Mouse (Mus musculus) MEL-GATA-1-ER (cell line): ENCODE measurements at regions not wholly inside any gene's neighbourhood (a gene's known extent, or its start where the extent isn't known, plus 50 kb on each side); places are given as distances from the start of the nearest gene placed in this dataset.
"Not testable (repeated sequence)": the region's sequence is repeated elsewhere in the genome, so short reads cannot be mapped to it uniquely, and the experiment has no call there.

Source experiments
- DNase-seq: peaks from one replicate; pipeline ENCODE4 v3.0.0-alpha.2; 2012; ENCODE audit warnings: low read depth; ENCODE audit errors: extremely low read depth

DNA sequence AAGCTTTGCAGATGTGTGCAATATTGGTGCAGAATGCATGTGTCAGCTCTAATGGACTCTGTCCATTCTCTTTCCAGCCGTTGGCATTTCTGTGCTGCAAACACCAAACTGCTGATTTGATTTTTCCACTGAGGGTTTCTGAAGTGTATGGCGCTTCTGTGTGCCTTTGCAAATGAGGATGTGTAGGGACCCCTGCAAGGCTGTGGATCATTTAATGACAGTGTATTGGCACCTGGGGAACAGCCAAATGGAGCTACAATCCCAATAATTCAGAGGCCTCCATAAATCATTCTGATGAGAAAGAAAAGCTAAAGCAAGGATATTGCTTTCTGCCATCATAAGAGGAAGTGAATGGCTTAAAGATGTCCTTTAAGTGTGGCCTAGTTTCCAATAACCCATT lies 305.9 kb upstream of the Pkdcc start:
- DNase-seq, result no peak

DNA sequence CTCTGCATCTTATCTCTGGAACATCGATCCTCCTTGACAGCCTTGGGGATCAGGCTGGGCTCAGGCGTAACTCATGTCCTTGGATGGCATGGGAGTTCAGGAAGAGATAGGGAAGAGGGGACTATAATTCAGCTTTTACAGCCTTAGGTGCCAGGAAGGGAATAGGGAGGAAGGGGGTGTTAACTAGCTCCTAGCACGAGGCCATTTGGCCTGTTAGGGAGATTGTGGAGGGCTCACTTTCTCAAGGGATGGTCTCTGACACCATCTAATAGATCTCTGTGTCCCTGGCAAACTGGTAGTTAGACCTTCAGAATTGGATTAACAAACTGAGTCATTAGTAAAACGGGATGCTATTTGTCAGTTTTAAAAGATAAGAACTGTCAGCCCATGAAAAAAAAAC lies 292.1 kb upstream of the Pkdcc start:
- not testable (repeated sequence) for DNase-seq

DNA sequence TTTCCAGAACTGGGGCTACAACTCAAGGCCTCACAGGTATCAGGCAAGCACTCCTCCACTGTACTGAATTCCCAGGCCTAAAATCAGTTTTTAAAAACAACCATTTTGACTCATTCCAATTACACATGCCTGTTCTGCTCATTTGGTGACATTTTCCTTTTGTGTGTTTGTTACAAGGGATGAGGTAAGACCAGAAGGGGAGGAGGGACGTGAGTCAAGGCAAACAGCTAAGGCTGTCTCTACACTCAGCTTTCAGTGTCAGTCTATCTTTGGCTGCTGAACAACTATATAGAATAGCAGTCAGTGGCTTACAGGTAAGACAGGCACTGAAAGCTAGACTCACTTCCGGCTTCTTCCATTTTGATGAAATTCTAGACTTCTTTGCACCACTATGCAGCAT lies 289.3 kb upstream of the Pkdcc start:
- DNase-seq, result no peak

DNA sequence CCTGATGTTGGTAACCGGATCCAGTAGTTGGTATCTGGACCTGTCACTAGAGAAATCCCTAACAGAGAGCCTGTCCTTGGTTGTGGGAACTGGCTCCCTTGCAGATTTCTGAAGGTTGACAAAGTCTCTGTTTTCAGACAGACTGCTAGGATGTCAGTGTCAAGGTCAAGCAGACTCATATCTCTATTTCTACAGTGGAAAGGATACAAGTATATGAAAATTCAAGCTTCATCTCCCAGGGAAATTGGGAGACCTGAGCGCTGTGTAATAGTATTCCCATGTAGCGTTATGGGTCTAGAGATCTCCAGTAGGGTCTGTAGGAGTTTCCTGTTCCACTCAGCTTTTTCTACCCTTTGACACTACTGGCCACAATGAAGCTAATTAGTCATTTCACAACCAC lies 287.4 kb upstream of the Pkdcc start:
- DNase-seq, result no peak

DNA sequence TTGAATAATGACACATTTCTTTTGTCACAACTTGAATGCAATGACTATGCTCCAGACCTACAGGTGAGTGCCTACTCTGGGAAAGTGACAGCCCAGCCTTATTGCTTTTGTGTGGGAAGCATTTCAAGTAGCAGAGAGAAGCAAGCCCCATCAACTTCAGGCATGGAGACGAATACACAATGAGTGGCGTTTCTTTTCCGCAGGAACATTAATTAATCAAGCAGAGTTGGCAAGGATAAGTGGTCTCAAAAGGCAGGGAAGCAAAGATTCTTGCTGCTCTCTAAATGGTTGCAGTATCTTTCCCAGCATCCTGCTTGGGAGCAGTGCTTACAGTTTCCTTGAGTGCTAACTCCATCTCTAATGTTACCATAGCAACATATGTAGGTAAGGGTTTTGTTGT lies 285.6 kb upstream of the Pkdcc start:
- DNase-seq, result no peak

DNA sequence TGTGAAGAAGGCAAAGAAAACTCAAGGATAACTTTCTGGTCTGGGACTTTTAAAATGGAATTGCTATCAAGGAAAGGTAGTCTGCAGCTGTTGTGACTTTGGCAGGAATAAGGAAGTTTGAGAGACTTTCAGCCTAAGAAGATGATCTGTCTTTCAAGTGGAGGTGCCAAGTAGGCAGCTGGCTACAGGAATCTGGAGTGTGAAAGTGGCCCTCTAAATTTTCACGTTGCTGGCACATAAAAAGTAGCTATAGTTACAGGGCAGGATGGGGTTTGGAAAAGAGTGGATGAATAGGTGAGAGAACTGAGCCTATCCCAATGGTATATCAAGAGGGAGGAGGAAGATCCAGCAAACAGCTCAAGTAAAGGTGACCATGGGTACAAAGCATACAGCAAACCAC lies 284.4 kb upstream of the Pkdcc start:
- no peak for DNase-seq

DNA sequence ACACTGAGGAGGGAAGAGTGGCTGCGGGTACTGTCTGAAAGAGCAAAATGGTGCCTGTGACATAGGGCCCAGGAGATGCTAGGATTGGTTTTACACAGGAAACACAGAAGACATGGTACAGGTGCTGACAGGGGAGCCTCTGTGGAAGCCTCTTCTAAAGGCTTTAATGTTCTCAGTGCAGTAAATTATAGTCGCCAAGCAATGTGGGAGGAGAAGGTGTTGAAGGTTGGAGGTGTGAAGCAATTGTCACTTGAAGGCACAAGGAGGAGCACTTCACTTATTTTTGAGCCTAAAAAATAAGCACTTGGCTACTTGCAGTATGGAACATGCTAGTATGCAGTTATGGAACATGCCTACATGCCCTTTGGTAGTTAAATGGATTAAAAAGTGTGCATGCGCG lies 283.6 kb upstream of the Pkdcc start:
- no peak for DNase-seq

DNA sequence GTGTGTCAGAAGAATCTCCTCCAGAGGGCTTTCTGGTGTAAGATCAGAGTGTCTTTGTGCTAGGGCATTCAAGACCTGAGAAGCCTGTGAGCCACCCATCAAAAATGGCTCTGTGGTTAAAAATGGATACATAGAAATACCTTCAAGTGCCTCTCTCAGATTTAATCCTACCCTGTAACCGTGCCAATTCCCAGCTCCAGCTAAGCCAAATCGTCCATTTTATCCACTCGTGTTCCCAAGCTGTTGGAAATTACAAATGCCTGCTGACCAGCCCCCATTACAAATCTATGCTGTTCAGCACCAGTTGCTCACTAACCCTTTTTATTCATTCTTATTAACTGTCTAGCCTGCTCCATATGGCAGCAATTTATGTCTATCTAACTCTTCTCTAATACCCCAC lies 278.3 kb upstream of the Pkdcc start:
- DNase-seq, result no peak

DNA sequence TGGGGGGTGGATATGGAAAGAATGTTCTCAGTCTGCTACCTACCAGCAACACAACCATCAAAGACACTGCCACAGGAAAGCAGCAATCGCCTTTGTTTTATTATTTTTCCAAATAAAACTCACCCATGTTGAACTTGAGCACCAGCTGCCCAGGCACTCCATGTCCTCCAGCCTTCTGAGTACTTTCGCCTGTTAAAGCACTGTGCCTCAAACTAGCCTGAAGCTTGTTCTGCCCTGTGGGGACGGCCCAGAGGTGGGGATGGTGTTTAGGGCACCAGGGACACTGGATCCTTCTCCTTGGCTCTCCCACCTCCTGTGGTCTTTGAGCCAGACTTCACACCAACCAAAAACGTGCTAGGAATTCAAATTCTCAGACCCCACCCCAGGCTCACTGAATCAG lies 269.0 kb upstream of the Pkdcc start:
- DNase-seq, result no peak

DNA sequence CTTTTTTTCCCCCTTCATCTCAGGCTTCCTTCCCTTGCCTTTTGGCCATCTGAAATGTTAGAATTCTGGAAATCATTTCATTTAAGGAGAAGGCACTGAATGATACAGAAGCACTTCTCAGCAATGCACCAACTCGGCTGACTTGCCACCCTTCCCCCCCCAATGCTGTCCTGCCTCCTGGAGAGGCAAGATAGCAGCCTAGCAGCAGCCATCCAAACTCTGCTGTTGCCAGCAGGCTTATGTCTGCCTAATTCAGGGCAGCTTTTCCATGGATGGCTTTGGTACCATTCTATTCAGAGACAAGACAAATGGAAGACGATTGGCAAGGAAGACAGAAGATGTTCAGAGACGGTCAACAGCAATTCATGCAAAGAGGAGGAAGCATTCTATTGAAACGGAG lies 265.3 kb upstream of the Pkdcc start:
- no peak for DNase-seq

DNA sequence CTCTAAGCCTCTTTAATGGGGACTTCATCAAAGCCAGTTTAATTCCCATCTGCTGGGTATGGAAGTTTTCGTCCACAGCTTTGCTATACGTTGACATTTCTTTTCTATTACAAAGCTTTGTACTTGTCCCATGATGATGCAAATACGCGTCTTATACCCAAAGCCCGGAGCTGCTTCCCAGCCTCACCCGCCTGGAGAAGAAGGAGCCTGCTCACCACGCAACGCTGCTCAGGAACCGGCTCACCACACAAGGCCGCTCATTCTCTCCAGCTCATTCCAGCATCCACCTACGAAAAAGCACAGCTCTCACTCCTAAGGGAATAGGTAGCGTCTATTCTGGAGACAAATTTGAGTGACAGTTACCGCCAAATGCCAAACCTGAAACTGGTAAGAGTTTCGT lies 264.8 kb upstream of the Pkdcc start:
- DNase-seq, result no peak

DNA sequence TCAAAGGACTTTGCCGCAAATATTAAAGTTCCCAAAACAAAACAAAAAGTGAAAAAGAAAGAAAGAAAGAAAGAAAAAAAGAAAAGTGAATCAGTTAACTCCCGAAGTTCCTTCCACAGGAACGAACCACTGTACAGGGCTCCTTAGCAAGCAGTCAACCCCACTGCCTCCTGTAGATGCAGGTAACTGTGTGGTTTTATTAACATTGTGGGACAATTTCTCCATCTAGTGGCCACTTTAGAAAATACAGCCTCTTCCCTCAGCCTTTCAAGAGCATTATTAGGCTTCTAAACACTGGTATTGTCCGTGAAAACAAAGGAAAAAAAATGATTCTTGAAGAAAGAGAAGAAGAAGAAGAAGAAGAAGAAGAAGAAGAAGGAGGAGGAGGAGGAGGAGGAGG lies 257.7 kb upstream of the Pkdcc start:
- DNase-seq, result peak; percentile 39

DNA sequence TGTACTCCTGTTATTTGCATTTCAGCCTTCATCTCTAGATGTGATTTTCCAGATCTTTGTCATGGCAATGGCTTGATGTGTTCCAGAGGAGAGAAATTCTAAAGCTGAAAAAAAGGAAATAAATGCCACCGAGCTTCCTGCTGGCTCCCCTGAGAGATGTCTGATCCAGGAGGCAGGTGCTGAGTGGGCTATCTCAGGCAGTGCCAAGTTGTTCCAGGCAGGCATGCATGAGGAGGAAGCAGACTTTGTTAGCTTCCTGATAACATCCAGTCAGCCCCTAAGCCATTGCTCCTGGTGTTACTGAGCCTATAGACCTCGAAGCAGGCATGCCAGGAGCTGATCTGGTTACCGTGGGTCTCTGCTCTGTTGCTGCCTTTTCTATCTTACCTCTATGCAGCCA lies 251.7 kb upstream of the Pkdcc start:
- no peak for DNase-seq

DNA sequence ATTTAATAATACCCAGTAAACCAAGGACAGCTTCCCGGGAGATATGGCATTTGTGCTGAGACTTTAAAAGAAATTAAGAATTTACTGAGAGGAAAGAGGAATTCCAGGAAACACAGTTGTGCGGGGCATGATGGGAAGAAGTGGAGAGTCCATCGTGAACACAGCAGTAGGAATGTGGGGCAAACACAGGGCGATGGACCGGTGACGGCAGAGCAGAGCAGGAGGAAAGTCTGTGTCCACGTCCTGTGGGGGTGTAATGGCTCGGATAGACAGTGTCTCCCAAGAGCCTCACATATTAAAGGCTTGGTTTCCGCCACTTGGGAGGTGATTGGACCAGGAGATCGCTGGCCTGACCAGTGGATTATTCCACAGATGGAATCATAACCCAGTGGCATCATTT lies 215.4 kb upstream of the Pkdcc start:
- no peak for DNase-seq

DNA sequence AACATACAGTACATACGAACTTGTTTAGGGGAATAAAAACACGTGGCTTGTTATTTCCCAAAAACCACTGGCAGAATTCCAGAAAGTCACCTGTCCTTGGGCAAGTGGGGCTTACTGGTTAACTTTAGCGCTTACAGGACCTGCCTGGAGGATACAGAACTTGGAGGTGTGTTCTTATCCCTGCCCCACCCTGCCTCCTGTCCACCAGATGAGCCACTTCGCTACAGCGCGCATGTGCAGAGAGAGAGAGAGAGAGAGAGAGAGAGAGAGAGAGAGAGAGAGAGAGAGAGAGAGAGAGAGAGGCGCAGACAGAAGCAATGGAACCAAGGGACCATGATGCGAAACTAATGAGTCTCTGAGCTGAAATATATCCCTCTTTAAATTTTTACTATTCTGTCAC lies 214.7 kb upstream of the Pkdcc start:
- no peak for DNase-seq

DNA sequence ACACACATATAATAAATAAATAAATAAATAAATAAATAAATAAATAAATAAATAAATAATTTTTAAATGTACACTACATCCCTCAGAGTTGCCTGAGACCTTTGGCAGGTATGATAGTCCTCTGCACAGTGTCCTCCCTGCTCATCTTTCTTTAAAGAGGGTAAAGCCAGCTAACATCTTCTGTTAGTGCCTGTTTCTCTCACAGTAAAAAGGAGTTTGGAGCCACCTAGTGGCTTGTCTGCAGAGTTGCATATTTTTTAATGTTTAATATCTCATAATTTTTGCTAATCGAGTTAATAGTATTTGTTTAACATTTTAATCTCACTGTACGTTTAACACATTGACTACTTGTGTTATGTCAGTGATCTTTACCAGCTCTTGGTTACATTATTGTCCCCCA lies 213.5 kb upstream of the Pkdcc start:
- no peak for DNase-seq

DNA sequence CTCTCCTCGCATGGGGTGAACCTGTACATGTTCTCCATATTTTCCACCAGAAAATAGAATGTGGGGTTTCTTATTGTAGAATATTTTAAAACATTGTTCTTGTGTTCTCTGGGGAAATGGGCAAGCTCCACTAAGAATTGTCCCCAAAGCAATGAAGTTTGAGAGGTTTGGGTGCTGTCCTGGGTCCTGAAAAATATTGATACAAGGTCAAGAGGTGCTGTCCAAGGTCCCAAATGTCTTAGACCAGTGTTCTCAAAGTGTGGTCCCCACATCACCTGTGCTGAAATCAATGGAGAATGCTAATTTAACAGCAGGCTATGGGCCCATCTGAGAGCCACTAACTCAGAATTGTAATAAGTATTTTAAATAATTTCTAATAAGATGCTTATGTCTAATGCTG lies 204.2 kb upstream of the Pkdcc start:
- no peak for DNase-seq

DNA sequence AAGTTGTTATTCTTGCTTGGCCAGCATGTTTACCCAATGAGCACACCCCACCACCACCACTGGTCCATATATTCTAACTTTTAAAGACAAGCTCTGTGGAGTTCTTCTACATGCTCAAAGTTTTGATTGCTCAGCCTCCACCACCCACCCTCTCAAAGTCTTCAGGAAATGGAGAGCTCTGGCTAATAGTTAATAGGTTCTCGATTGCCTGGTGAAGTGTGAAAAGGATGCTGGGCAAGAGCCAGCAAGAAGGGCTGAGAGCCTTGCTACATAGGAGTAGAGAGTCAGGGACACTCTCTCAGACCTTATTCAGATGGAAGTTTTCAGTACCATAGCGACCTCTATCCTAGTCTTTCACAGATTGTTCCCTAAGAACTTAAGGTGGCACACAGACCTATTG lies 199.4 kb upstream of the Pkdcc start:
- no peak for DNase-seq

DNA sequence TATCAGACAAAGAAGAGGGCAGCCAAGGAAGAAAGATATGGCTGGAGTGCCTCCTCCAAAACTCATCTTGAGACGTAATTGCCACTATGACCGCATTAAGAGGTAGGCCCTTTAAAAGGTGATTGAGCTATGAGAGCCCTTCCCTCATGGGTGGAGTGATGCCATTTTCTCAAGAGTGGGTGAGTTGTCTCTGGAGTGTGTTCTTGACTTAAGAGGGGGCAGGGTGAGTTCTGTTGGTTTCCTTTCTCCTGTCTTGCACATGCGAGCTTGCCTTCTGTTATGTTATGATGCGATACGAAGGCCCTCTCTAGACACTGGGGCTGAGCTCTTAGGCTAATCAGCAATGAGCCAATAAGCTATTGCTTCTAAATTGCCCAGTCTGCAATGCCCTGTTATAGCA lies 198.2 kb upstream of the Pkdcc start:
- no peak for DNase-seq

DNA sequence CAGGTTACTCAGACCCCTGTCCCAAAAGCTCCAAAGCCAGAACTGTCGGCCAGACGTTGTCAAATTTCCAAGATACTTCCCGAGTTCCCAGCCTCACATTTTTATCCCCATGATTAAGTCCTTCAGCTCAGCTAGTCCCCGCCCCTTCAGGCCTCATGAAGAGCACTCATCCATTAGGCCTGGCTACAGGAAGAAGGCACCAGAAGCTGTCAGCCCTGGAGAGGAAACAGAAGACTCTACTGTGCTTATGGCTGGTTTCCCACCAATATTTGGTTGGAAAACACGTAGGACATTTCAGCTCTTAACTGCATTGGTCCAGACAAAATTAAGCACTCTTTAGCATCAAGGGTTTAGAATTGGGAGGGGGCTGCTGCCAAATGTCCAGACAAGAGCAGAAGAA lies 195.8 kb upstream of the Pkdcc start:
- DNase-seq, result no peak

DNA sequence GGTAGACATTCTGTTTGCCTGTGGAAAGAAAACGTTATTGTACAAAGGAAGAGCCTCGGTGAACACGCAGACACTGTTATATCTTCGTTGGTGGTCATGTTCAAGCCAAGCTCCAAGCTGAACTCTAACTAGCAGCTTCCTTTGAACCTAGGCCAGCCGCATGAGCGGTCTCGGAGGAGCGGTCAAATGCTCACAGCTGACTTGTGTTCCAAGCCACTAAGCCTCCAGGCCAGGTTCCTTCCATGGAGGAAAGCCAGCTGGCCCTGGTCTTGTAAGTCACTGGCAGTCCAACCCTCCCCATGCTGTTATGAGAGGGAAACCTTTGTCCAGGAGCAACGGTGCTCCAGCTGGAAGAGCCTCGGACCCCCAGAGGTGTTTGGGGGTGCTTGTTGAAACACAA lies 194.5 kb upstream of the Pkdcc start:
- no peak for DNase-seq

DNA sequence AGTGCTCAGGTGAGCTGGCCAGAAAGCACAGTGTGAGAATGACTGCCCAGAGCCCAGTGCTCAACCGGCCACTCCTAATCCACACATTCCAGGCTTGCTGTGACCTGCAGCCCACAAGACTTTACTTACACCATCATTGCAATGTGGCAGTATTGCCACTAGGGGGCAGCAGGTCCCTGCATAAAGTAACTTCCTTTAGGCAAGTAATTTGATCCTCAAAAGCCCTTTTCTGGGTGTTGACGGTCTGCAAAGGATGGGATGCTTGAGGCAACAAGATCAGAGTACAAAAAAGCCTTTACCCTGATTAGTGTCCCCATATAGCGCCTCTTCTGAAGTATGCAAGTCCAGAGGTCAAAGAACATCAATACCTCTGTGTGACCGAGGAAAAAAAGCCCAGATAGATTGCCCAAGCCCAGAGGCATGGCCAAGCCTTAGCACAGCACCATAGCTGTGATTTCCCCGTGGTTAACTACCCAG lies 189.7 kb upstream of the Pkdcc start:
- peak; percentile 62 for DNase-seq

DNA sequence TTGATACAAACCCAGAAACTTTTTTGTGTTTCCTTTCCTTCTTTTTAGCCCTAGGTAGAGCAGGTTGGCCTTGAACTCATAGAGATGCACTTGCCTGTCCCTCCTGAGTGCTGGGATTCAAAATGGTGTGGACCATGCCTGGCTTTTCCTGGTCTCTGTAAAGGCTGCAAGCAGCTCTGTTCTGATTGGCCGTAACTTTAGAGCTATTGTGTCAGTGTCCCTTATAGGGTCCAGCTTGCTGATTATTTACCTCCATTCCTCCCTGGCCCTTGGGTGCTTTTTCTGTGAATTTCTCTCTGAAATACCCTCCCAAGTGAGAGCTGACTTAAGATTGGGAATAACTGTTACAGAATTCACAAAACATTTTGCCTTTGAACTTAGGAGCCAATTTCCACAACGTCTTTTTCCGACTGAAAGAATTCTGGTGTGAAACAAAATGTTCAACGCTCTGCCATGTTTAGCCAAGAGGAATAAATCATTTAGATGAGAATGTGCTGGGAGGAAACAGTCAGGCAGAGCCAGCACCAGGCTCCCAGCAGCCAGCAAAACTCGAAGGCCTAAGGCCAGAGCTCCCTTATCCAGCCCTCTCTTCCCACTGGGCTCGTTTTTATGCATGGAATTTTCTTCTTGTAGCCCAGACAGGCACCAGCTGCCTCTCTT lies 180.0 kb upstream of the Pkdcc start:
- DNase-seq, result no peak

DNA sequence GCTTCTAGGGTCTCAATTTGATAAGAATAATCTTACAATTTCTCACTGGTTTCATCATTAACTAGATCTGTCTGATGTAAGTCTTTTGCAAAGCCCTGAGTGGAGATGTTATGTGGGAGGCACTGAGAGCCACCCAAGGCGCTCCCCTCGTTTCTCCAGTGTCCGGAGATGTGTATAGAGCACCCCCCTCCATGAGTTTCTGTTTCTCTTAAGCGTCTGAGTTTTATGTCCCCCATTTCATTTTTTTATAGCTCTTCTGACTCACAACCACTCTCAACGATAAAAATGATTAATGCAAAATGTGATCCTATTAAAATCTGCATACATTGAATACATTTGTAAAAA lies 179.5 kb upstream of the Pkdcc start:
- no peak for DNase-seq
